Mouse (Mus musculus) adrenal gland, adult 8-10 months (tissue): ENCODE measurements around the gene Prkcsh. TPM values are rescaled to one million over a fixed set of nuclear protein-coding genes. Genes with fewer than 3 reads are reported as not detected.
A peak's percentile ranks its signal among the peaks of the same experiment; 100 is the strongest.

ENCODE experiments used
- DNase-seq: peaks from one replicate; pipeline ENCODE4 v3.0.0; 2022
- total RNA-seq, 4 experiments: library from RNA; stranded (reverse); gene quantifications; 2 replicates each; pipeline ENCODE4 v1.2.4; 2022

The Prkcsh gene
- total RNA-seq, 4 experiments from 2014 or later = 167 to 190 (median 180) TPM

- peak; percentile 50 for DNase-seq
Observed at GRCm38 (mm10) chr9:21987592-21988342, 14.8 kb upstream of the Prkcsh start.

- DNase-seq = no peak
Observed at GRCm38 (mm10) chr9:21988421-21989101, 14.0 kb upstream of the Prkcsh start.

GRCm38 (mm10) chr9:21989230-21990110 lies 13.1 kb upstream of the Prkcsh start, which contains the start of gene Rgl3:
Gene Rgl3 (minus strand): TSS chr9:21989446.
- DNase-seq = peak; percentile 78

GRCm38 (mm10) chr9:21992227-21992626 lies 10.4 kb upstream of the Prkcsh start:
- no peak for DNase-seq

- DNase-seq = no peak
Observed at GRCm38 (mm10) chr9:21996178-21996867, 6.3 kb upstream of the Prkcsh start.

- peak; percentile 66 for DNase-seq
Observed at GRCm38 (mm10) chr9:22000296-22000695, 2.3 kb upstream of the Prkcsh start.

- no peak for DNase-seq
Observed at GRCm38 (mm10) chr9:22001633-22002032, 973 bp upstream of the Prkcsh start.

- peak; percentile 44 for DNase-seq
Observed at GRCm38 (mm10) chr9:22003163-22003554, 553 bp downstream of the Prkcsh start.

GRCm38 (mm10) chr9:22004546-22004945 lies 1.9 kb downstream of the Prkcsh start:
- no peak for DNase-seq

- no peak for DNase-seq
Observed at GRCm38 (mm10) chr9:22011055-22011454, 8.4 kb downstream of the Prkcsh start.

- DNase-seq = no peak
Observed at GRCm38 (mm10) chr9:22012731-22013130, 10.1 kb downstream of the Prkcsh start.

GRCm38 (mm10) chr9:22016245-22016644 lies 13.6 kb downstream of the Prkcsh start:
- DNase-seq = no peak

GRCm38 (mm10) chr9:22017208-22017825 lies 14.7 kb downstream of the Prkcsh start:
- DNase-seq = no peak

GRCm38 (mm10) chr9:22024592-22024991 lies 22.0 kb downstream of the Prkcsh start:
- no peak for DNase-seq

GRCm38 (mm10) chr9:22028467-22028866 lies 25.9 kb downstream of the Prkcsh start:
- no peak for DNase-seq

- no peak for DNase-seq
Observed at GRCm38 (mm10) chr9:22030386-22030785, 27.8 kb downstream of the Prkcsh start.

- no peak for DNase-seq
Observed at GRCm38 (mm10) chr9:22035300-22036044, 32.9 kb downstream of the Prkcsh start.

GRCm38 (mm10) chr9:22037826-22038225 lies 35.2 kb downstream of the Prkcsh start:
- no peak for DNase-seq

GRCm38 (mm10) chr9:22041832-22042231 lies 39.2 kb downstream of the Prkcsh start:
- no peak for DNase-seq

- DNase-seq = no peak
Observed at GRCm38 (mm10) chr9:22047329-22047728, 44.7 kb downstream of the Prkcsh start.

GRCm38 (mm10) chr9:22049315-22049714 lies 46.7 kb downstream of the Prkcsh start:
- DNase-seq = no peak
